Mouse (Mus musculus): ENCODE measurements around the gene Ttbk1.

Gene Ttbk1

GRCm38 (mm10) chr17:46476601-46477000 lies 10.9 kb downstream of the Ttbk1 start:
- DNase-seq, result no peak

- DNase-seq, result no peak
Observed at GRCm38 (mm10) chr17:46467830-46468229, 19.6 kb downstream of the Ttbk1 start.

- DNase-seq, result no peak
Observed at GRCm38 (mm10) chr17:46462226-46462625, 25.2 kb downstream of the Ttbk1 start.

DNA sequence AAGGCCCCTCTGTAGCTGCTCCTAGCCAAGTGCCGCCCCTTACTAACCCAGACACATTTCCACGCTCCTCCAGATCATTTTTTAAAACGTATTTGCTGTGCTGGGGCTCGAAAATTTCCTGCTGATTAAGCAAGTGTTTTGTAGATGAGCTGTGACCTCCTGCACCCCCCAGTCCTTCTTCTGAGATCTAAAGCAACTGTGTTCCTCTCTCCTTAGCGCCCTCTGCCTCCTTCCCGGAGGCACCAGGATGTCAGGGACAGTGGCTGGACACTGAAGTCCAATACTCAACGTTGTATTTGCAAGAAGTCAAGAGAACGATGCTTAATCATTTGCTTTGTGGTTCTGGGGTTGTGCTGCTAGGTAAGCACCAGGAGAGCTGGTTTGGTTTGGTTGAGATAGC lies 26.1 kb downstream of the Ttbk1 start:
- no peak for DNase-seq

GRCm38 (mm10) chr17:46460673-46461072 lies 26.8 kb downstream of the Ttbk1 start:
- no peak for DNase-seq

GRCm38 (mm10) chr17:46458439-46458838 lies 29.0 kb downstream of the Ttbk1 start:
- no peak for DNase-seq

DNA sequence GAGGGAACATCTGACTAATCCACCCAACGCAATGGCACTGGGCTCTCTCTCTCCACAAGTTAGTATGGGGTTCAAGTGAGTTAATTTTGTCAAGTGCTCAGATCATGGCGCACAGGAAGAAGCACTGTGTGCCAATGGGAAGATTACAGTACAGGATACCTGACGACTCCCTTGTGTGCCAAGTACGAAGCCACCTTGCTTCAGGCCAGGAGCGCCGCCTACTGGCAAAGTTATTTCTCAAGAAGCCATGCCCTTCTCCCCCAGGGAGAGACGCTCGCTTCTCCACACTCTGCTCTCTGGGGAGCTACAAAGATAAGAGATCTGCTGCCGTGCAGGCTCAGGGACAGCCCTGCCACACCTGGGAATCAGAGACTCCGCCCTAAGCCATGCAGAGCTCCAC lies 29.7 kb downstream of the Ttbk1 start:
- DNase-seq, result peak; percentile 33 to 77

- DNase-seq, result peak; percentile 22 to 41
Observed at GRCm38 (mm10) chr17:46455110-46455691, 32.3 kb downstream of the Ttbk1 start.

GRCm38 (mm10) chr17:46454539-46454938 lies 32.9 kb downstream of the Ttbk1 start:
- no peak for DNase-seq

DNA sequence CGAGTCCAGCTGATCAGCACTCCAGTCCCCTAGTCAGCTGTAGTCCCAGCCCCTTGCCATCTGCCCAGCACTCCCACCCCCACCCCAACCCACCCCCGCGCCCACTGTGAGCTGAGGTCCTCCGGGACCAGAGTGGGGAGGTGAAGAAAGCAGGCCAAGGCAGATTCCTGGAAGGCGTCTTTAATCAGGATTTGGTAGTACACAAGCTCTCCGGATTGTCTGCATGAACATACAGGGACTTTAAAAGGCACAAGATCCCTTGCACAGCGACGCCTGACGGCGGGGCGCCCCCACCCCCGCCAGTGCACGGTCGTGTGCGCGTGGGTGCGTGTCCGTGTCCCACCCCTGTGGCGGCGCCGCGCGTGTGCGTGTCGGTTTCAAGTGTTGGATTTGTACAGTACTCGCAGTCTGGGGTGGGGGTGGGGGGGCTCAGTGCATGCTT lies 33.5 kb downstream of the Ttbk1 start:
- DNase-seq, result no peak

GRCm38 (mm10) chr17:46453302-46453948 lies 34.0 kb downstream of the Ttbk1 start:
- peak in 1 of 2 experiments; percentile 33 for DNase-seq

- DNase-seq, result peak; percentile 56 to 73
Observed at GRCm38 (mm10) chr17:46452683-46453082, 34.8 kb downstream of the Ttbk1 start.

DNA sequence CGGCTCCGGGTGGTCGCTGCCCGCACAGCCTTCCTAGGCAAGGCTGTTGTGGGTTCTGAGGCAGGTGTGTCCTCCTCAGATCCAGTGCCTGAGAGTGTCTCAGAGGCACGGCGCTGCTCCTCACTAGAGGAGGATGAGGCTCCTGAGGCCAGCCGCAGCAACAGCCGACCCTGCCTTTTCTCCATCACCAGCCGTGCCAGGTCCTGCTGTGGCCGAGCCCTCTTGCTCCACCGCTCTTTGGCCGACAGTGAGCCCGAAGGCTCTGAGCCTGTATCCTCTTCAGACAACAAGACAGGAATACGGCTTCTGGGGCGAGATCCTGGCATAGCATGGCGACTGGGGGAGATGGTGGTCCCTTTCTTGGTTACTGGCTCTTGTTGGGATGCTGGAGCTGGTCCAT lies 41.2 kb downstream of the Ttbk1 start:
- DNase-seq, result no peak

GRCm38 (mm10) chr17:46444839-46445579 lies 42.5 kb downstream of the Ttbk1 start:
- DNase-seq, result no peak

DNA sequence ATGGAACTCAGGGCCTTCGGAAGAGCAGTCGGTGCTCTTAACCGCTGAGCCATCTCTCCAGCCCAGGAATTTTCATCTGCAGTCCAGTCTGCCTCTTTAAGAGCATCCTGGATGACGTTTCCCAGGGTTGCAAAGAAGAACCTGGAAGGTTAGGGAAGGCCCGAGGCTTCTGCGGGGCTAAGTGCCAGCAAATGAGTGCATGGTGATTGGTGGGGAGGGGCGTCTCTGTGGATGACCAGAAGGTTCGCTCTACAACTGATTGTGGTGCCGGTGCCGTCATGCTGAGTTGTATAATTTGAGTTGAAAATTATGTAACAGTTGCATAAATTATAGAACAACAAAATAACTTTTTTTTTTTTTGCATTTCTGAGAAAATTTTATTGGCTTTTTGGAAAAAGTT lies 48.3 kb downstream of the Ttbk1 start:
- no peak for DNase-seq

DNA sequence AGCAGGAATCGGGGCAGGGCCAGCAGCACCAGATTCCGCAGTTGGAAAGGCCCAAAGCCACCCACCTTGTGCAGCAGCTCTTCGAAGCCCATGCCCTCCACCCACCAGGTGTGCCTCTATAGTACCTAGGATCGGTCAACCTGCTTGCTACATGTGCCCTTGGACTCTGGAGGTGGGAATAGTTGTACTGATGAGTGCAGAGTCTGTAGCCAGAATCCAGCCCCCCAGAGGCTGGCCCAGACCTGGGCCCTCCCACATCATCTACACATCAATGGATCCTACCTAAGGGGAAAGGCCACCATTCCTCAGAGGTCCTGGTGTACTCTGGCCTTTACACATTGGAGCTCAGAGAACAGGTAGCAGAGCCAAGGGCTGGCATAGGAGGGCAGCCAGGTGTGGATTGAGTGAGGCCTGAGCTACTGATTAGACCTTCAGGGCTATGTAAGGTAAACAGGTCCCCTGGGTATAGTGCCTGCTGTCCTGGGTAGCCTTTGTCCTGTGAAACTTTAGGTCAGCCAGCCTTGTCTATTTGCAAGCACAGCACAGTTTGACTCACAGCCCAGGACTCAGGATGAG lies 49.1 kb downstream of the Ttbk1 start, which contains the start of gene Slc22a7:
Slc22a7 (minus strand) TSS at position 160 of the 576 bp plus-strand sequence.
- DNase-seq, result peak; percentile 60 to 78

GRCm38 (mm10) chr17:46436672-46437366 lies 50.7 kb downstream of the Ttbk1 start:
- DNase-seq, result peak; percentile 28 to 54

DNA sequence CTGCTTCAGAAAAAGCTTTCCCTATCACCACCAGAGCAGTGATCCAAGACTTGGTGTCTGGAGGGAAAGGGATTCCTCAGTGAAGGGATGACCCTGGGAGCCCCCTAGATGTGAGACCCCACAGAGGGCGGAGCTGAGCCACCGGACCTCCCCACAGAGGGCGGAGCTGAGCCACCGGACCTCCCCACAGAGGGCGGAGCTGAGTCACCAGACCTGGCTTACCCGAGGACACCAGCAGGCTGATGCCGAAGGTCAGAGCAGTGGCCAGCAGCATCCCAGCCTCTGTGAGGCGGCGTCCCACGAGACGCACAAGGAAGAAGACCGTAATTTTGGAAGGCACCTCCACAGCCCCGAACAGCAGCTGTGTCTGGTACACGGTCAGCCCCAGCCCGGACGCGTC lies 53.8 kb downstream of the Ttbk1 start:
- peak; percentile 49 to 64 for DNase-seq

GRCm38 (mm10) chr17:46428761-46429414 lies 58.6 kb downstream of the Ttbk1 start, which contains the start of gene Crip3:
Crip3 (plus strand) TSS chr17:46428926.
- no peak for DNase-seq

DNA sequence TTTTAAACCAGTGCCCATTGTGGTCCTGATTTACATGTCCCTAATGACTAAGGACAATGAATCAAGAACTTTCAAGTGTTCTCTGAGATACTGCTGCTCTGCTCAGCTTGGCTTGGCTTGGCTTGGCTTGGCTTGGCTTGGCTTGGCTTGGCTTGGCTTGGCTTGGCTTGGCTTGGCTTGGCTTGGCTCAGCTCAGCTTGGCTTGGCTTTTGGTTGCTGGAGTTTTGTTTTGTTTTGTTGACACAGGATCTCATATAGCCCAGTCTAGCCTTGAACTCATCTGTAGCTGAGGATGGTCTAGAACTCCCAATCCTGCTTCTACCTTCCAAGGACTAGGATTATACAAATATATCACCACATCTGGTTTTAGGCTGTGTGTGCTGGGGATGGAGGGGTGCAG lies 61.0 kb downstream of the Ttbk1 start:
- no peak for DNase-seq

DNA sequence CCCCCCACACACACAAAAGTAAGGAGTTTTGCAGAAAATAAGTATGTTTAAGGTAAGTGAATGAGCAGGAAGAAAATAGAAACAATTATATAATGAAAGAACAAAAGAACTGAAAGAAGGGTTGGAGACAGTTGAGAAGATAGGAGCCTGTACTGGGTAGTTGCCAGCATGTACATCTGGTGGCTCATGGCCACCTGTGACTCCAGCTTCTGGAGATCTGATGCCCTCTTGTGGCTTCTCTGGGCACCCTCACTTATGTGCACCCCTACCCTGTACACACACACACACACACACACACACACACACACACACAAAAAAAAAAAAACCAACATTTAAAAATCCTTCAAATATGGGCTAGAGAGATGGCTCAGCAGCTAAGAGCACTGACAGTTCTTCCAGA lies 67.8 kb downstream of the Ttbk1 start:
- DNase-seq, result no peak

DNA sequence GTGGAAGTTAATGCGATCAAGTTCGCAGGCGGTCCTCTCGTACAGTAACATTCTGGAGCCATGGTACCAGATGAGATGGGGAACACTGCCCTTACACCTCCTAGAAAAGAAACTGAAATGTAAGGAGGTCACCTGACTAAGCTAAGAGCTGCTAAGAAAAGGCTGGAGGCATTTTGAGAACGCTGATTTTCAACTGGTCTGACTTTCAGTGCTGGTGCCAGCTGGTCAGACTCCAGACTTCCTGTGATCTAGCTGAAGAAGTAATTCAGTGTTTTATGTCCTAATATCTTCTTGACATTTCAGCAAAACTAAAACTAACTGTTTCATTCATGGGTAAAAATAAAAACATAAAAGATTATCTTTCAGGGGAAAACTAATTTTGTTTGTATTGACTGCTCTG lies 68.8 kb downstream of the Ttbk1 start:
- no peak for DNase-seq

All from kidney, adult 8-10 months (tissue).